Mouse (Mus musculus): ENCODE measurements around the gene Sh3kbp1. TPM values are rescaled to one million over a fixed set of nuclear protein-coding genes. Genes with fewer than 3 reads are reported as not detected.

The Sh3kbp1 gene
- total and polyA plus RNA-seq, 2 experiments from 2014 or later, result 255 to 279 TPM

- DNase-seq (ENCODE audit: low spot score) (no peak), ATAC-seq (ENCODE audit: insufficient read depth, low read depth) (no peak)
- no peak for TF ChIP-seq EP300 (IDR thresholded peaks at IDR 0.05; ENCODE audit: low read depth)
- no peak for TF ChIP-seq CTCF (IDR thresholded peaks at IDR 0.05; ENCODE audit: low read depth)
- Histone ChIP-seq H3K9me3 (replicated peaks; ENCODE audit: control insufficient read depth, low read length) (no peaks in the 10 kb centered on the region), H3K27ac (ENCODE audit: low read depth) (no peak overlapping the region), H3K4me2 (ENCODE audit: low read depth, low read length) (no peak overlapping the region), H3K9ac (replicated peaks; ENCODE audit: low read depth, low read length) (no peak overlapping the region), H3K27me3 (ENCODE audit: control insufficient read depth, insufficient read depth, low read length) (no peaks in the 10 kb centered on the region), H3K4me3 (ENCODE audit: low read depth, low read length) (no peak overlapping the region), H3K4me1 (ENCODE audit: control insufficient read depth, insufficient read depth) (no peaks in the 10 kb centered on the region), H3K36me3 (replicated peaks; ENCODE audit: control insufficient read depth, insufficient read depth, low read length) (no peaks in the 10 kb centered on the region)
- 52% methylated on average over 5 of the region's 5 CpGs for WGBS
These were observed 201.1 kb downstream of the Sh3kbp1 start for GRCm38 (mm10) chrX:159828135-159828534.

- H3K4me2 ChIP-seq (ENCODE audit: low read depth, low read length), result no peak overlapping the region
- no peaks in the 10 kb centered on the region for H3K4me1 ChIP-seq (ENCODE audit: control insufficient read depth, insufficient read depth)
- TF ChIP-seq EP300 (IDR thresholded peaks at IDR 0.05; ENCODE audit: low read depth) (no peak), CTCF (IDR thresholded peaks at IDR 0.05; ENCODE audit: low read depth) (no peak)
- 72% methylated on average over 6 of the region's 6 CpGs for WGBS
- no peak for ATAC-seq (ENCODE audit: insufficient read depth, low read depth)
- H3K9me3 ChIP-seq (replicated peaks; ENCODE audit: control insufficient read depth, low read length), result no peaks in the 10 kb centered on the region
- no peaks in the 10 kb centered on the region for H3K36me3 ChIP-seq (replicated peaks; ENCODE audit: control insufficient read depth, insufficient read depth, low read length)
- H3K27me3 ChIP-seq (ENCODE audit: control insufficient read depth, insufficient read depth, low read length), result no peaks in the 10 kb centered on the region
- H3K4me3 ChIP-seq (ENCODE audit: low read depth, low read length), result no peak overlapping the region
- H3K27ac ChIP-seq (ENCODE audit: low read depth), result no peak overlapping the region
- DNase-seq (ENCODE audit: low spot score), result no peak
- H3K9ac ChIP-seq (replicated peaks; ENCODE audit: low read depth, low read length), result no peak overlapping the region
These were observed 202.2 kb downstream of the Sh3kbp1 start for GRCm38 (mm10) chrX:159829192-159829852.

GRCm38 (mm10) chrX:159831176-159831575 is 204.1 kb downstream of the Sh3kbp1 start:
- no peaks in the 10 kb centered on the region for H3K27me3 ChIP-seq (ENCODE audit: control insufficient read depth, insufficient read depth, low read length)
- ATAC-seq (ENCODE audit: insufficient read depth, low read depth), result no peak
- WGBS, result 53% methylated on average over 2 of the region's 2 CpGs
- no peaks in the 10 kb centered on the region for H3K36me3 ChIP-seq (replicated peaks; ENCODE audit: control insufficient read depth, insufficient read depth, low read length)
- H3K4me1 ChIP-seq (ENCODE audit: control insufficient read depth, insufficient read depth), result no peaks in the 10 kb centered on the region
- H3K9me3 ChIP-seq (replicated peaks; ENCODE audit: control insufficient read depth, low read length), result no peaks in the 10 kb centered on the region
- no peak overlapping the region for H3K9ac ChIP-seq (replicated peaks; ENCODE audit: low read depth, low read length)
- no peak overlapping the region for H3K4me2 ChIP-seq (ENCODE audit: low read depth, low read length)
- H3K27ac ChIP-seq (ENCODE audit: low read depth), result no peak overlapping the region
- TF ChIP-seq EP300 (IDR thresholded peaks at IDR 0.05; ENCODE audit: low read depth), result no peak
- no peak for TF ChIP-seq CTCF (IDR thresholded peaks at IDR 0.05; ENCODE audit: low read depth)
- DNase-seq (ENCODE audit: low spot score), result no peak
- H3K4me3 ChIP-seq (ENCODE audit: low read depth, low read length), result no peak overlapping the region

GRCm38 (mm10) chrX:159835239-159835638 is 208.2 kb downstream of the Sh3kbp1 start:
- Histone ChIP-seq H3K4me2 (ENCODE audit: low read depth, low read length) (no peak overlapping the region), H3K4me1 (ENCODE audit: control insufficient read depth, insufficient read depth) (no peaks in the 10 kb centered on the region), H3K9ac (replicated peaks; ENCODE audit: low read depth, low read length) (no peak overlapping the region), H3K27ac (ENCODE audit: low read depth) (no peak overlapping the region), H3K36me3 (replicated peaks; ENCODE audit: control insufficient read depth, insufficient read depth, low read length) (no peaks in the 10 kb centered on the region), H3K9me3 (replicated peaks; ENCODE audit: control insufficient read depth, low read length) (no peaks in the 10 kb centered on the region), H3K27me3 (ENCODE audit: control insufficient read depth, insufficient read depth, low read length) (no peaks in the 10 kb centered on the region), H3K4me3 (ENCODE audit: low read depth, low read length) (no peak overlapping the region)
- DNase-seq (ENCODE audit: low spot score) (no peak), ATAC-seq (ENCODE audit: insufficient read depth, low read depth) (no peak)
- 75% methylated on average over 4 of the region's 4 CpGs for WGBS
- TF ChIP-seq CTCF (IDR thresholded peaks at IDR 0.05; ENCODE audit: low read depth), result no peak
- no peak for TF ChIP-seq EP300 (IDR thresholded peaks at IDR 0.05; ENCODE audit: low read depth)

- no peak for ATAC-seq (ENCODE audit: insufficient read depth, low read depth)
- 65% methylated on average over 1 of the region's 1 CpGs for WGBS
These were observed 210.3 kb downstream of the Sh3kbp1 start for GRCm38 (mm10) chrX:159837379-159837778.

GRCm38 (mm10) chrX:159839786-159840185 is 212.7 kb downstream of the Sh3kbp1 start:
- Histone ChIP-seq H3K4me1 (ENCODE audit: control insufficient read depth, insufficient read depth) (no peaks in the 10 kb centered on the region), H3K27ac (ENCODE audit: low read depth) (no peak overlapping the region), H3K9me3 (replicated peaks; ENCODE audit: control insufficient read depth, low read length) (no peaks in the 10 kb centered on the region), H3K4me2 (ENCODE audit: low read depth, low read length) (no peak overlapping the region), H3K4me3 (ENCODE audit: low read depth, low read length) (no peak overlapping the region), H3K9ac (replicated peaks; ENCODE audit: low read depth, low read length) (no peak overlapping the region), H3K27me3 (ENCODE audit: control insufficient read depth, insufficient read depth, low read length) (no peaks in the 10 kb centered on the region), H3K36me3 (replicated peaks; ENCODE audit: control insufficient read depth, insufficient read depth, low read length) (no peaks in the 10 kb centered on the region)
- ATAC-seq (ENCODE audit: insufficient read depth, low read depth), result no peak
- TF ChIP-seq EP300 (IDR thresholded peaks at IDR 0.05; ENCODE audit: low read depth) (no peak), CTCF (IDR thresholded peaks at IDR 0.05; ENCODE audit: low read depth) (no peak)
- no peak for DNase-seq (ENCODE audit: low spot score)
- WGBS, result 56% methylated on average over 2 of the region's 2 CpGs

More at GRCm38 (mm10) chrX:159837379-159837778, 210.3 kb downstream of the Sh3kbp1 start:
- H3K9me3 ChIP-seq (replicated peaks; ENCODE audit: control insufficient read depth, low read length), result no peaks in the 10 kb centered on the region
- no peak overlapping the region for H3K9ac ChIP-seq (replicated peaks; ENCODE audit: low read depth, low read length)
- DNase-seq (ENCODE audit: low spot score), result no peak
- H3K27ac ChIP-seq (ENCODE audit: low read depth), result no peak overlapping the region
- H3K36me3 ChIP-seq (replicated peaks; ENCODE audit: control insufficient read depth, insufficient read depth, low read length), result no peaks in the 10 kb centered on the region
- TF ChIP-seq EP300 (IDR thresholded peaks at IDR 0.05; ENCODE audit: low read depth) (no peak), CTCF (IDR thresholded peaks at IDR 0.05; ENCODE audit: low read depth) (no peak)
- no peaks in the 10 kb centered on the region for H3K27me3 ChIP-seq (ENCODE audit: control insufficient read depth, insufficient read depth, low read length)
- no peak overlapping the region for H3K4me2 ChIP-seq (ENCODE audit: low read depth, low read length)
- H3K4me1 ChIP-seq (ENCODE audit: control insufficient read depth, insufficient read depth), result no peaks in the 10 kb centered on the region
- H3K4me3 ChIP-seq (ENCODE audit: low read depth, low read length), result no peak overlapping the region

Data from heart, postnatal 0 days (tissue).